Mouse (Mus musculus) left cerebral cortex, adult 9 months (tissue): Measurements from ENCODE around the gene Rfk.

Experiments
- DNase-seq, 2 experiments: peaks; one replicate each; pipeline ENCODE4 v3.0.0; 2022; ENCODE audit warnings: low spot score in 2 of 2

Rfk gene

DNA sequence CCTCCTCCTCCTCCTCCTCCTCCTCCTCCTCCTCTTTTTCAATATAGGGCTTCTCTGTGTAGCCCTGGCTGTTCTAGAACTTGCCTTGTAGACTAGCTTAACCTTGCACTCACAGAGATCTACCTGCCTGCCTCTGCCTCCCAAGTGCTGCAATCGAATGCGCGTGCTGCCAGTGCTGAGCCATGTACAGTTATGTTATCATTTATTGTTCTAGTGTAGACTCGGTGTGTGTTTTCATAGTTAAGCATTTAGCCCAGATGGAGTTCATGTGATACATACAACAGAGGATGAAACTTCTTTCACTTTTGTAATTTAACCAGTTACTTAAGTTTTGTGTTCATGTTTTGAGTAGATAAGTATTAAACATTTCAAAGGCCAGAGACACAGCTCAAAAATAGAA is 8.8 kb upstream of the Rfk start:
- no peak for DNase-seq

DNA sequence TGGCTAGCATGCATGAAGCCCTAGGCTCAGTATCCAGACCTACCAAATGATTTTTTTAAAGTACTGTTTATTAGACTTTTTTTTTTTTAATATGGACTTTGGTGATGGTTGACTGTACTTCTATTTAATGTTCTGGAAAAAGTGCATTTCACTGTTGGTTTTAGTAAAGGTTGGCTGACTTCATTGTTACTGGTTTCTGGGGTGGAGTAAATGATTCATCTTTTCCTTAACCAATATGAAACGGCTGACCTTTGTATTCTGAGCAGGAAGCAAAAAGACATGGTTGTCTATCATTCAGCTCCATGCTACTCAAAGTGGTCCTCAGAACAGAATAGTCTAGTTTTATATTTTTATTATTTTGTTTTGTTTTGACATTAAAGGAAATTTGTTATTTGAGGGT is 8.4 kb upstream of the Rfk start:
- no peak for DNase-seq

DNA sequence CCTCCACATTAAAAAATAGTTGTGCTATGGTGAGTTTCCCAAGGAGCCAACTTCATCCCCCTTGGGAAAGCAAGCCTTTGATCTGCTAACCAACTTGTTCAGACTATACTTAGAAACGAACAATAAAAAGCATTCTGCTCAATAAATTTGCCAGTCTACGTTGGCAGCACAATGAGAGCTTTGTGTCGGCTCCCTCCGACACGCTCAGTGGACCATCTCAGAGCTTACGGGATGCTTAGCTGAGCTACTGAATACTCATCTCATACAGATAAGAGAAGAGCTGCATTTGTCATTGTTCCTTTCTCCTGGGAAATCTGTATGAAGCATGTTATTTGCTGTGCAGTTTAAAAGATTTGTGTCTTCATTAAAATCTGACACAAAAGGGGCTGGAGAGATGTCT is 7.4 kb upstream of the Rfk start:
- DNase-seq, result no peak

DNA sequence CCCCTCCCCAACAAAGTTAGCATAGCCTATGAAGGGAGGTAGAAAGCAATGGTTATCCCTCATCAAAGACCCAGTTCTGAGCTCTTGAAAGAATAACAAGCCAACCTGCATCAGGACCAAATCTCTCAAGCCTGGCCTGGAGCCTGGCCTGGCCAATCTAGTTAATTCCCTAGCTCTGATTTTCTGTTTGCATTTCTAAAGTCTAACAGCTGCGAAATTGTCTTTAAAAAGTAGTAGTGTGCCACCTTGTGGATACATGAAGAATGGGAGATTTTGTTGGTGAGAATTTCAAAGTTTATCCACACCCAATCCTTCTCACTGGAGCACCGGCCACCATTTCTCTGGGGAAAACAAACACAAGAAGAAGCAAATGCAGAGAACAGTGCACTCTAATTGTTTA is 5.4 kb upstream of the Rfk start:
- DNase-seq, result peak in 1 of 2 experiments; percentile 28

DNA sequence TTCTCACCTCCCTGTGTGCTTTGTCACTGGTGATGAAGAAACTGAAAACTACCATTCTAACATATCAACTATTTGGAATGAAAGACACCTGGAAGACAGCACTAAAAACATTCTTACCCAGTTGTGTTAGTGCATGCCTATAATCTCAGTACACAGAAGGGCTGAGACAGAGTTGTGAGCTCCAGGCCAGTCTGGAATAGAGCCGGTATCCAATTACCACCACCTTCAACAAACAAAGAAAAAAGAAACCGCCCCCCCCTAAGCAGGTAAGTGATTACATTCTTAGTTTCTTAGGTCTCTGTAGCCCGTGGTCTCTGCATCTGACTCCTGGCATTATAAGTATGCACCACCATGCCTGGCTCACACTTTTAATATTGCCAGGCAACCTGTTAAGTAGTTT is 977 bp upstream of the Rfk start:
- no peak for DNase-seq

DNA sequence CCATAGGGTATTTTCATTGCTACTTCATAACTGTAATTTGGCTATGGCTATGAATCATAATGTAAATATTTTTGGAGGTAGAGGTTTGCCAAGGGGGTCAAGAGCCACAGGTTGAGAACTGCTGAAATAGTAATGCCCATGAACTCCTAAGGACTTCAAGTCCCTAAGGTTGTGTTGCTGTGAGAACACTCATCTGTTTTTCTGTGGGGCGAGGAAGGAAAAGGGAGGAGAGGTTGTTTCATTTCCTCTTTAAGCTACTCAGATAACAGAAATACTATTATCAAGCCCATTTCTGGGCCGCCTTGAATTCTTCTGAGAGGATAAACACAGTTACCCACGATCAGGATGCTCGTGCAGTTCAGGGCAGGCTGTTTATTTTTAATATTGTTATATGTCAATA is 3.0 kb downstream of the Rfk start:
- no peak for DNase-seq

DNA sequence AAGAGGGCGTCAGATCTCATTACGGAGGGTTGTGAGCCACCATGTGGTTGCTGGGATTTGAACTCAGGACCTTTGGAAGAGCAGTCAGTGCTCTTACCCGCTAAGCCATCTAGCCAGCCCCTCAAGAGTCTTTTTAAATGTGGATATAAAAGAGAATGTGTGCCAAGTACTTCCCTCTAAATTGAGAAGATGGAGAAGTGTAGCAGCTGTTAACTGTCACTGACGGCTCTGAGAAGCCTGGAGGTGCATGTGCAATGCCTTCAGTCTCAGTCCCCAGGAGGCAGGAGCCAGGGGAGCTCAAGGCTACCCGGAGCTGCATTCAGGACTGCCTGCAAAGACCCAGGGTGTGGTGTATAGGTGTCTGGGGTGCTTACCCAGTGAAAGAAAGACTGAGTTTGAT is 4.1 kb downstream of the Rfk start:
- no peak for DNase-seq

DNA sequence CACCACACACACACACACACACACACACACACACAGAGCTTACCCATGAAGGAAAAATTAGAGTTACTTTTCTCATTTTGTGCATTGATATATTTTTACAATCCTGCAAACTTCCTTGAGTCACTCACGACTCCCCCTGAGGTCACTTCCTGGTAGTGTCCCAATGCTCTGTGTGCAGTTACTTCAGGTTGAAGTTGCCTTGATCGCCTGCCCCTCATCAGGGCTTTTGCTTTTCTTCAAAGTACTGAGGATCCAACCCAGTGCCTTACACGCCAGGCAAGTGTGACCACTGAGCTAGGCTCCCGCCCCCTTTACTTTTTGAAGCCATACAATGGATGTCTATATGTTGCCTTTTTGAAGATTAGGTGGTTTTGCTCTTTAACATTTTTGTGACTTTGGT is 6.1 kb downstream of the Rfk start:
- no peak for DNase-seq

DNA sequence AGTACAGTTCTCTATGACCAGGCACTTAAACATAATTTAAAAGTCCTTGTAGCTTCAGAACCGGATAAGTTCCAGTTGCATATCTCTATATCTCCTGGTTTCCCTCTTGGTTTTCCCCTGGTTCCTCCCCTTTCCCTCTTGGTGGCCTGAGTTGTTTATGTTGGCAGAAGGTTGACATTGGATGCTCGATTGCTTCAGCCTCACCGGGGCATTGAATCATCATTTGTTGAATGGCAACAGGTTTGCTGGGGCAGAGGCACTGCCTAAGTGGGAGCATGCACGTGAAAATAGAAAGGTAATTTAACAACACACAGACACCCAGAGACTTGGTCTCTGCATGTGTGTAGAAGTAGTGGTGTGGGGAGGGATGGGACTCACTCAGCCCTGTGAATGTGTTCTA is 6.7 kb downstream of the Rfk start:
- DNase-seq, result no peak

DNA sequence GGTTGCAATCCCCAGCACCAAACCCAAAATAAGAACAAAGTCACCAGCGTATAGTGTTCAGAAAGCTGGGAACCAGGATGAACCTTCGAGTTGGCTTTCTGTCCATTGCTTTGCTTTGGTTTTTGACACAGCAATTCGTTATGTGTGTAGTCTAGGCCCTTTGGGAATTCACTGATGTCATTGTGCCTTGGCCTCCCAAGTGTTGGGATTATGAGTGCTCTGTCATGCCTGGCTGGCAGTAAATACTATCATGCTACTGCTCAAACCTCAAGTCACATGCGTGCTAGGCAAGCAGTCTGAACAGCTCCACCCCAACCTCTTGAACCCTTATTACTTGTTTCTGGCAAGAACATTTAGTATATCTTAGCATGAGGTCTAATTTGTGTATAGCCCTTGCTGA is 9.3 kb downstream of the Rfk start:
- no peak for DNase-seq

DNA sequence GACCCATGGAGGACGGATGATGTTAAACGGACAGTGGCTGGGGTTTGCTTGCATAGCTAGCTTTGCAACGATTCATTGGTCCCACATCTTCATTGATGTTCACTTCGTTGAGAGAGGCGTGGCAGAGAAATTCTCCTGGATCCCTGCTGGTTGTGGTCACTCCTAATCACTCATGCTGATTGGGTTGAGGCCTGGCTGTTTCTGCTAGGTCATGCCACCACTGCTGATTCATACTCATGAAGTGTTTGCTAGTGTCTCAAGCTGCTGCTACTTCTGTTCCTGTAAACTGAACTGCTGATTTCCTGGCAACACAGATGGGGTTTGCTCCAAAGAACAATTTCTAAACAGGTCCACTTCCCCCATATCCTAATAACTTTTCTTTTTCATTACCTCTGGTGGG is 13.0 kb downstream of the Rfk start:
- no peak for DNase-seq

DNA sequence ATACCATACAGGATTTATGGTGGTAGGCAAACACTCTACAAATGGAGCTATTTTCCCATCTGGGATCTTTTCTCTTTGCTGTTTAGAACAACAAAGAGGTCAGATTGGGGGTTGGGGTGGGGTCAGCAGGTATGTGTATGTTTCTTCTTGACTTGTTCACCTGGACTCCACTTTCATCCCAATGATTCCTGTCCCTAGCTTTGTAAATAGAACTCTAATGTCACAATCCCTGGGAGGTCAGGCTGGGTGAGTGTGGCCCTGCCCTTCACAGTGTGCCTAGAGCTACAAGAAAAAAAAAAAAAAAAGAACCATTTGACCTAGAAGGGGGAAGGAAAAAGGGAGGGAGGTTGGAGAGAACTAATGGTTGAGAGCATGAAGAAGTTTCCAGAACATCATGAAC is 14.7 kb downstream of the Rfk start:
- no peak for DNase-seq

DNA sequence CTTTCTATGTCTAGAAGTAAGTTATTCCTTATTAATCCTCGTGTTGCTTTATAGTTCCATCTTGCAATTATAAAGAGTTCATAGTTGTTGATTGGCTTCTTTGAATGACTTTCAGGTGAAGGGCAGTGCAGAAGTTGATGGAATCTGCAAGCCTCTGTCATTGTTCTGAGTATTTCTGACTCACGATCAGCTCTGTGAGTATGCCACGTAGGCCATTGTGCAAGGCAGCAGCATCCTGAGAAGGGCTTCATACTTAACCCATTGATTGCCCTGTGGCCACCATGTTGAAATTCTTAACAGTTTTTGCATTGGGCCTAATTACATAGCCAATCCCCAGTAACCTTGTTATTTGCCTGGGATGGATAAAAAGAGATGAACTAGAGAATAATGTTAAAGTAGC is 15.5 kb downstream of the Rfk start:
- DNase-seq, result no peak

DNA sequence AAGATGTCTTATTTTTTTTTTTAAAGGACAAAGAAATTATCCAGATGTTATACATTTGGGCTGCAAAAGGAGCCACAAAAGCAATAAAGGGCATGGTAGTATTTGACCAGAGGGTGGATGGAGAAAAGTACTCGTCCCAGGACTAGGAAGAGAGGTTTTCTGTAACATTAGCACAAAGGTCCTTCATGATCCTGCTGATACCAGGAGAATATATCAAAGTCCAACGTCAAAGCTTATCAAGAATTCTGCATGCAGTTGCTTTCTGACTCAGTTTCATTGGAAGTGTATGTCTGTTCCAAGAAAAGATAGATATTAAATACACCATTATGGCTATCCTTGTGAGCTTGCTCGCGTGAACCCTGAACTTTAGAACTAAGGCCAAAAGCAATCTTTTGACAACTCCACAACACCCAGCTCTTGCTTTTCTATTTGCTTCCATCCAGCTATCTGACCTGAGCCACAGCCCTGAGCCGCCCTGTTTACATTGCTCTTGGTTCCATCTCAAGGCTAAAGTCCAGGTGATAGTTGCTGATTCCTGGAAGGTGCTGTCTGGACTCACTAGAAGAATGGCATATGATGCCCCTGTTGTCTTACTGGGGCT is 16.7 kb downstream of the Rfk start:
- DNase-seq, result no peak

DNA sequence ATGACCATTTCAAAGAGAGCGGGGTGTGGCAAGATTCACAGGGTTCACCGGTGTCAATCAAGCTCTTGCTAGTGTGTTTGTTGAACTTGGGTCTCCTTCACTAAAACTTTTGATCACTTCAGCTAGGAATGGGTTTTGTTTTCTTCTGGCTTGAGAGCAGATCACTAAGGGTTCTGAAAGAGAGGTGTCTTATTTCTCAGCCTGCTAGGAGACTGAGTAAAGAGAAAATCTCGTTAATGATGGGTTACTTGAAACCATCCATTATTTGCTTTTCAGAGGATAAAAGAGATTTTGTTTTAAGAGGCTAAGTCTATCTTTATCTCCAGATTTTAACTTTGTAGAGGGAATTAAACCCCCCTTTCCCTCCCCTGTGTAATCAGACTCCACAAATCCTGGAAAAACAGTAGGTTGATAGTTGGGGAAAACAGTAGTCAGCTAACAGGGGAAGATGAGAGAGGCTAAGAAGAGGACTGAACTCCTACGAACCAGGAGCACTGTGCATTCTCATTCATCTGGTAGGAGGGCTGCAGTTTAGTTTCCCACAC is 19.1 kb downstream of the Rfk start:
- DNase-seq, result no peak

DNA sequence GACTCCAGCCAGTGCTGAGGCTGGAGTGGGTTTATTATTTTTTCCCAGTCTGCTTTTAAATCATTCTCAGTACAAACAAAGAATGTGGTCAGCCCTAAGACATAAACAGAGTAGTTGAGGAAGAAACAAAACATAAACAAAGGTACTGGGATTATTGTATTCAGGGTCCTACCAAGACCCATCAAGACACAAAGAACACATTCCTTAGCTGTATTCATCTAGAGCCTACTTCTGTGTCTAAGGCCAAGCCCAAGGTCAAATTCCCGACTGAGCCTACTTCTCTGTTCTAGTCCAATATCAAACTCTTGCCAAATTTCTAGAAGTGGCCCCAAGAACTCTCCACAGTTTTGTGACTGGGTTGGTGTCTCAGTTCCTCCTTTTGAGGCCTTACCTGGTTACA is 24.0 kb downstream of the Rfk start:
- DNase-seq, result no peak

DNA sequence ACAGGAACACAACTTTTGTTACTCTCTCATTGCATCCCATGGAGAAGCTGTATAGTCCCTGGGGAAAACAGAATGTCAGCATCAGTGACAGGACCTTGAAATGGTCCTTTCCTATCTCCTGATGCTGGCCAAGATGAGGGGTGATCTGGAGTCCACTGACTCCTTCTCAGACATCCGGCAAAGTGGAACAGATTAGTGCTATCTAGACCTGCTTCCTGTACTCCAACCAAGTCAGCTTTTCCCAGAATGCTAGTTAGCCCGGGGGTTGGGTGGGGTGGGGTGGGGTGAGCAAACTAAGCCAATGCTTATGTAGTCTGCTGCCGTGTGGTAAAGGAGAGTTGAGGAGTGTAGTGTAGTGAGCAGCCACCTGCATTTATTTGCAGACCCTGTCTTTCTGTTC is 29.5 kb downstream of the Rfk start:
- DNase-seq, result no peak

DNA sequence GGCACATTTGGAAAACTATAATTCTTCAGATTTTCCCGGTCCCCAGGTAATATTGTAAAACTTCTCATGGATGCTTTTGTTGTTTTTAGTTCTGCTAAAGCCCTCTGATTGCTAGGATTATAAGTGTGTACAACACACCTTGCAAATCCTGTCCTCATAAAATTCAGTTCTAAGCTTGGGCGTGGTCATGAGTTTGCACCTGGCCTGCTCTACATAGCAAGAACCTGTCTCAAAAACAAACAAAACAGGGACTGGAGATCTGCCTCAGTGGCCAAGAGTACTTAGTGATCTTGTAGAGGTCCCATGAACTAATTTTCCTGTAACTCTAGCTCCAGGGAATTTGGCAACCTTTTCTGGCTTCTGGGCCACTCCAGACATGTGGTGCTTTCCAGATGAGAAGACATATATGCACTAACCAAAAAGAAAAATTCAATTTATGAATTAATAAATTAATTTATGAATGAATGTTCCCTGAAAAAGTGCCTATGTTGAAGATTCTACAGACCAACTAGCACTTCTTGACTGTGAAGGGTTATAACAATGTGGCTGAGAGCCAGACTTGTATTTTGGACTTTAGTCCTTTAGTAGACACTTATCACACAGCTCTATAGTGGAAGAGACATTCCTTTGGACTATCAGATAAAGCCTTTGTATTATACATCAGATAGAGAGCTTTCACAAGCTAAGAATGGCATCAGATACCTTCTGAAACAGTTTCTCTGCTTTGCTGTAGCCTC is 34.1 kb downstream of the Rfk start:
- no peak for DNase-seq

DNA sequence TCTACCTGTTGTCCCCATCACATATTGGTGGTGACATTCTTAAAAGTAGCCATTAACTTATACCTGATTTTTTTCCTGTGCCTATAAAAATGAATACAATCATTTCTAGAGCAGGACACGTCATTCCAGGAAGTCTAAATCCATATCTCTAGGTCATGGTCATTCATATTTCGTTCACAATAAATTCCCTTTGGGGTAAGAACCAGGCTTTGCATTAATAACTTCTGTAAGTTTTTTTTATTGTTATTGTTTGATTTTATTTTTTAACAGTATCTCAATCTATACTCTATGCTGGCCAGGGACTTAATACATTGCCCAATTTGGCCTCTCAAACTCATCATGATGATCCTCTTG is 34.7 kb downstream of the Rfk start:
- no peak for DNase-seq

DNA sequence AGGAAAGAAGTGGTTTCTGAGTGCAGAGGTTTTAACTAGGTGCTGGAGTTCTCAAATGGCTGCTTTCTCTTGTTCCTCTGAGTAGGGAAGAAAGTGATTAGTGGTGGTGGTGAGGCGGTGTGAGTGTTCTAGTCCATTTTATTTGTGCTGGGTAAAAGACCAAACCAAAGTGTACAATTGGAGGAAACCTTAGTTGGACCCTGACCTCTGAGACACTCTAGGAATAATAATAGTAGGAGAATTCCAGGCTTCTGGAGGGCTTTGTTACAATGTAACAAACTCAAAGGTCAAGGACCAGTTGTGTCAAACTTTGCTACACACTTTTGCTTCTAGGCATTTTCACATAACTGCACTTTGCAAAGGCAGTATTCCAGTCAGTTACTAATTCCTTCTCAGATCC is 42.8 kb downstream of the Rfk start:
- DNase-seq, result no peak

DNA sequence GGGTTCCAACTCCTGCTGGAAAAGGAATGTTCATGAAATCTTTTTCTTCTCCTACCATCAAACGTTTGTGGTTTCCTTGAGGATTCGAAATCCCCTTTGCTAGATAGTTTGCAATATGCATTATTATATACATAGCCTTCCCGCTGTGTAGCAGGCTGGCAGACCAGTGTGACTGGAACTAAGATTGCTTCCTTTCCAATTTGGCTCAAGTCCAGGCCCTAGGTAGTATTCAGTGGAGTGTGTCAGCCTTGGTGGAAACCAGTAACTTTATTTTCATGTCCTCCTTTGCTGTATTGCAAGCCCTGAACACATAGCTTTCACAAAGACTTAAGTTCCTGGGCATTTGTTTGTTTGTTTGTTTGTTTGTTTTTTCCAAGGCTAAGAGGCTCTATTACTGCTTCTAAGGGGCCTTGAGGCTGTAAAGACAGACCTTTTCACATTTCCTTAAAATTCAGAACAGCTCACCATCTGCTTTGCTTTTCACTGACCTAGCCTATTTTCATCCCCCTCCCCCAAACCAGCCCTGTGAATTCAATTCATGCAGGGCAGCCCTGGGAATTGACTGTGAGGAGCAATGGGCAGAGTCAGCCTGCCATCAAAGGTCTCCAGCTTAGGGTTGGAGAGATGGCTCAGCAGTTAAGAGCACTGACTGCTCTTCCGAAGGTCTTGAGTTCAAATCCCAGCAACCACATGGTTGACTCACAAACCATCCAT is 45.8 kb downstream of the Rfk start:
- DNase-seq, result no peak

DNA sequence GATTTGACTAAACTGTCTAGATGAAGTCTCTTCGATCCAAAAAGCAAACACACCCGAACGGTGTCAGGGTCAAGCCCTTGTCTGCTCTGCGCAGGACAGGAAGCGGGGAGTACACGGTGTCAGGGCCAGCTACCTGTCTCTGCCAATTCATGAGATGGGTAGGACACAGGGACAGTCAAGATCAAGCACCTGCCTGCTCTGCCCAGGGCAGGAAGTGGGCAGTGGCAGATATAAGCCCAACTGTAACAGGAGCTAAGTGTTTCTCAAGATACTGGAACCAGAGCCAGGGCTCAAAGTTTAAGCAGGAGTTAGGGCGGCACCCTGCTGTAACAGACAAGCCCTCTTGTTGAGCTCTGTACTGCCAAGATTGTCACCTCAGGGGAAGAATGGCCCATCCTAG is 49.7 kb downstream of the Rfk start:
- no peak for DNase-seq
